Mouse (Mus musculus): ENCODE results near the gene Vmn2r2. TPM values are rescaled to one million over a fixed set of nuclear protein-coding genes. Genes with fewer than 3 reads are reported as not detected.

Gene Vmn2r2
- not detected in 2 replicates for polyA plus RNA-seq (2015; fragmentation: Nextera tagmentation; extraction: Ambion mirVana)

DNA sequence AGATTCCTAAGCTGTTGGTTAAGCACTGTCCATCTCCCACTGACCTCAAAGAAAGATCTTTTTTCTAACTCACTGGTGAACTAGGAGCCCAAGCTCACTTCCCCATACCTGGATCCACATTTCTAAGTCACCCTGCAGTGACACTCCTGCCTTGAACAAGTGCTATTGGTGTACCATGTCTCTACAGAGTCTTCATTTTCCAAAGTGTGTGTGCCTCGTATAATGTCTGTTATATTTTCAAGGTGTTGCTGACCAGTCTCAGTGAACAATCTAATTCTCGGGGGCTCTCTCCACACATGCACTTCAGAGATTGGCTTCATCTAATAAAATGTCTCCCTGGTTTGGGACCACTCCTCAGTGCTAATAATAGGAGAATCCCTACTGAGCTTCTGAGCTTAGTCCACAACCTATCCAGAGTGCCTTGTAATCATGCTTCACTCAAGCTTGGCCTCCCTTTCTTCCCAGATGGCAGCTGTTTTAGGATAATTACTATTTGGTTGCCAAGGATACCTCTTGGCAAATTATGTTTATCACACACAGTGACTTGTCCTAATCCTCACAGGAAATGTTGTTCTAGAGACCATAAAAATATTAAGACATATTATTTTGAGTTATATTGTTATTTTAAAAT, at the start of gene Vmn2r2:
TSS of gene Vmn2r2 (minus strand) at position 51 of the 631 bp plus-strand sequence.
- Histone ChIP-seq H3K27ac (no peak within 1 kb of the TSS), H3K4me3 (no peak within 1 kb of the TSS), H3K9me3 (replicated peaks) (no peaks in the 10 kb centered on the region), H3K4me2 (no peak within 1 kb of the TSS), H3K27me3 (no peaks in the 10 kb centered on the region), H3K4me1 (replicated peaks) (no peaks in the 10 kb centered on the region), H3K9ac (no peak within 1 kb of the TSS), H3K36me3 (no peaks in the 10 kb centered on the region)
- 82% methylated on average over 2 of the region's 2 CpGs for WGBS
- ATAC-seq (replicated peaks; ENCODE audit: insufficient number of reproducible peaks, insufficient read depth, low FRiP score, low read depth), result no peak

GRCm38 (mm10) chr3:64113352-64114046, 28.2 kb downstream of the Vmn2r2 start:
- H3K4me2 ChIP-seq, result no peak overlapping the region
- WGBS, result 86% methylated on average over 11 of the region's 11 CpGs
- H3K36me3 ChIP-seq, result no peaks in the 10 kb centered on the region
- no peaks in the 10 kb centered on the region for H3K9me3 ChIP-seq (replicated peaks)
- H3K27ac ChIP-seq, result no peak overlapping the region
- H3K27me3 ChIP-seq, result no peaks in the 10 kb centered on the region
- H3K4me3 ChIP-seq, result no peak overlapping the region
- no peak overlapping the region for H3K9ac ChIP-seq
- H3K4me1 ChIP-seq (replicated peaks), result no peaks in the 10 kb centered on the region
- no peak for ATAC-seq (replicated peaks; ENCODE audit: insufficient number of reproducible peaks, insufficient read depth, low FRiP score, low read depth)

GRCm38 (mm10) chr3:64112707-64113106, 29.0 kb downstream of the Vmn2r2 start:
- no peaks in the 10 kb centered on the region for H3K36me3 ChIP-seq
- H3K9ac ChIP-seq, result no peak overlapping the region
- WGBS, result 84% methylated on average over 1 of the region's 1 CpGs
- no peaks in the 10 kb centered on the region for H3K27me3 ChIP-seq
- no peak overlapping the region for H3K27ac ChIP-seq
- H3K9me3 ChIP-seq (replicated peaks), result no peaks in the 10 kb centered on the region
- no peak overlapping the region for H3K4me3 ChIP-seq
- H3K4me1 ChIP-seq (replicated peaks), result no peaks in the 10 kb centered on the region
- ATAC-seq (replicated peaks; ENCODE audit: insufficient number of reproducible peaks, insufficient read depth, low FRiP score, low read depth), result no peak
- no peak overlapping the region for H3K4me2 ChIP-seq

DNA sequence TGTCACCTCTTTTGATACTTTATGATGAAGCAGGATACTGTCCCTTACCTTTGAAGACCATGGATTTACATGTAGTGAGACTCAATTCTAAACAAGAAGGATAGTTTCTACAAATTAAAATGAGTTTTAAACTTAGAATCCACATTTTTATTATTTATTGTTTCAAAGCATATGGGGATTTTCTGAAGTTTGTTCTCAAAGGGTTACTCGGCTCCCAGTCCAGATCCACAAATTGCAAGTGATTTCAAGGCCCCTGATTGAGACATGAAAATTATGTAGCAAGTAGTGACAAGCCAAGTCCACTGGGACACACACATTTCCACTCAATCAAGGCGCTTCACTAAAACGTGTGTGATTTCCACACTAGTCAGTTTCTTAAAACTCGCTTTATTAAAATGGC, 60.5 kb downstream of the Vmn2r2 start, which contains the start of gene Vmn2r1:
TSS of gene Vmn2r1 (plus strand) at position 301 of the 400 bp plus-strand sequence.
- Histone ChIP-seq H3K27ac (no peak within 1 kb of the TSS), H3K4me3 (no peak within 1 kb of the TSS), H3K9ac (no peak within 1 kb of the TSS), H3K36me3 (no peaks in the 10 kb centered on the region), H3K27me3 (no peaks in the 10 kb centered on the region), H3K4me2 (no peak within 1 kb of the TSS), H3K4me1 (replicated peaks) (no peaks in the 10 kb centered on the region), H3K9me3 (replicated peaks) (no peaks in the 10 kb centered on the region)
- no peak for ATAC-seq (replicated peaks; ENCODE audit: insufficient number of reproducible peaks, insufficient read depth, low FRiP score, low read depth)
- WGBS, result 73% methylated on average over 4 of the region's 4 CpGs

Other genes starting within 250 kb of the Vmn2r2 start
- gene Plch1, start 242.5 kb downstream of the Vmn2r2 start, polyA plus RNA-seq (2015; fragmentation: Nextera tagmentation; extraction: Ambion mirVana), result 0.40 and 0.79 TPM in 2 replicates
- 4.3 and 4.9 TPM in 2 replicates for gene E130311K13Rik, start 212.5 kb downstream of the Vmn2r2 start, polyA plus RNA-seq (2015; fragmentation: Nextera tagmentation; extraction: Ambion mirVana)
- 9.2 and 10.5 TPM in 2 replicates for gene Slc33a1, start 177.2 kb downstream of the Vmn2r2 start, polyA plus RNA-seq (2015; fragmentation: Nextera tagmentation; extraction: Ambion mirVana)
- 32.3 and 33.6 TPM in 2 replicates for gene Gmps, start 165.8 kb downstream of the Vmn2r2 start, polyA plus RNA-seq (2015; fragmentation: Nextera tagmentation; extraction: Ambion mirVana)
- gene Vmn2r1, start 60.4 kb downstream of the Vmn2r2 start, polyA plus RNA-seq (2015; fragmentation: Nextera tagmentation; extraction: Ambion mirVana), result 0.01 and 0.05 TPM in 2 replicates
- gene Vmn2r3, start 147.8 kb upstream of the Vmn2r2 start, polyA plus RNA-seq (2015; fragmentation: Nextera tagmentation; extraction: Ambion mirVana), result not detected in 2 replicates

Data from heart, embryonic 15.5 days (tissue).